Mouse (Mus musculus): ENCODE data around the gene Ucma. TPM values are rescaled to one million over a fixed set of nuclear protein-coding genes. Genes with fewer than 3 reads are reported as not detected.

Ucma gene
- polyA plus RNA-seq, 1 experiment from 2014 or later, result 0.30 TPM

- H3K27me3 ChIP-seq, result no peaks in the 10 kb centered on the region
- 7% methylated on average over 8 of the region's 8 CpGs for WGBS
- ATAC-seq (ENCODE audit: borderline replicate concordance, extremely low read depth, low FRiP score, low TSS enrichment), result no peak
- H3K9ac ChIP-seq, result peak overlapping the region; percentile 62
- no peaks in the 10 kb centered on the region for H3K9me3 ChIP-seq
- peaks cover 22% of the 10 kb centered on the region for H3K36me3 ChIP-seq
- H3K4me3 ChIP-seq, result peak overlapping the region; percentile 89
- peak overlapping the region; percentile 41; the same call in 1 of the 2 replicates for H3K27ac ChIP-seq
- peak overlapping the region; percentile 65 for H3K4me2 ChIP-seq
- peaks cover 12% of the 10 kb centered on the region for H3K4me1 ChIP-seq
These were observed 36.1 kb downstream of the Ucma start for GRCm38 (mm10) chr2:5011898-5012490.

- peaks cover 12% of the 10 kb centered on the region for H3K4me1 ChIP-seq
- H3K4me3 ChIP-seq, result peak within 1 kb of the TSS; percentile 89
- H3K9ac ChIP-seq, result peak within 1 kb of the TSS; percentile 62
- no peaks in the 10 kb centered on the region for H3K9me3 ChIP-seq
- H3K36me3 ChIP-seq, result peaks cover 17% of the 10 kb centered on the region
- peak; percentile 100 for ATAC-seq (ENCODE audit: borderline replicate concordance, extremely low read depth, low FRiP score, low TSS enrichment)
- peak within 1 kb of the TSS; percentile 41 for H3K27ac ChIP-seq
- no peaks in the 10 kb centered on the region for H3K27me3 ChIP-seq
- 2% methylated on average over 32 of the region's 32 CpGs for WGBS
- peak within 1 kb of the TSS; percentile 65 for H3K4me2 ChIP-seq
These were observed 36.8 kb downstream of the Ucma start, which contains the start of gene Mcm10 for GRCm38 (mm10) chr2:5012491-5013324. Gene Mcm10 (minus strand): TSS chr2:5012791.

DNA sequence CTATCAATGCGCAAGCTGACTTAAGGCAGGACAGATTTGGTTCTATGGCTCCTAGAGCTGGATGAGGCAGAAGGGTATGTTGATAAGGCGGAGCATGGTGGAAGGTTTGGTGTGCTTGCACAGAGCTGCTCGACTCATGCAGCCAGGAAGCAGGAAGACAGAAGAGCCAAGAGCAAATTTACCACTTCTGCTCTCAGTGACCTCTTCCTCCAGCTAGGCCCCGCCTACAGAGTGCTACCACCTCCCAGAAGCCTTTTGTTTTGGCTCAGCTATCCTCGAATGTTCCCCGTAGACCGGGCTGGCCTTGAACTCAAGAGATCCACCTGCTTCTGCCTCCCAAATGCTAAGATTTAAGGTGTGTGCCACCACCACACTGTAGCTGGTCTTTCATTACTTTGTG lies 38.7 kb downstream of the Ucma start:
- Histone ChIP-seq H3K27ac (no peak overlapping the region), H3K4me1 (peaks cover 12% of the 10 kb centered on the region), H3K4me3 (no peak overlapping the region), H3K4me2 (no peak overlapping the region), H3K9ac (no peak overlapping the region), H3K9me3 (no peaks in the 10 kb centered on the region), H3K27me3 (no peaks in the 10 kb centered on the region), H3K36me3 (0 out of 2 replicates have a peak, but pooled peaks cover 4% of the 10 kb centered on the region)
- ATAC-seq (ENCODE audit: borderline replicate concordance, extremely low read depth, low FRiP score, low TSS enrichment), result no peak
- 68% methylated on average over 7 of the region's 7 CpGs for WGBS

- no peak for ATAC-seq (ENCODE audit: borderline replicate concordance, extremely low read depth, low FRiP score, low TSS enrichment)
- Histone ChIP-seq H3K36me3 (no peaks in the 10 kb centered on the region), H3K9ac (no peak overlapping the region), H3K27me3 (no peaks in the 10 kb centered on the region), H3K4me3 (no peak overlapping the region), H3K4me2 (no peak overlapping the region), H3K4me1 (peaks cover 12% of the 10 kb centered on the region), H3K27ac (no peak overlapping the region), H3K9me3 (no peaks in the 10 kb centered on the region)
- WGBS, result 76% methylated on average over 6 of the region's 6 CpGs
These were observed 39.6 kb downstream of the Ucma start for GRCm38 (mm10) chr2:5015527-5015926.

- Histone ChIP-seq H3K4me2 (no peak overlapping the region), H3K4me1 (peaks cover 5% of the 10 kb centered on the region), H3K36me3 (no peaks in the 10 kb centered on the region), H3K9me3 (no peaks in the 10 kb centered on the region), H3K4me3 (no peak overlapping the region), H3K27ac (no peak overlapping the region), H3K9ac (no peak overlapping the region), H3K27me3 (no peaks in the 10 kb centered on the region)
- 84% methylated on average over 7 of the region's 7 CpGs for WGBS
- no peak for ATAC-seq (ENCODE audit: borderline replicate concordance, extremely low read depth, low FRiP score, low TSS enrichment)
These were observed 41.0 kb downstream of the Ucma start for GRCm38 (mm10) chr2:5016922-5017321.

- Histone ChIP-seq H3K27me3 (no peaks in the 10 kb centered on the region), H3K36me3 (no peaks in the 10 kb centered on the region), H3K4me2 (no peak overlapping the region), H3K9me3 (no peaks in the 10 kb centered on the region), H3K27ac (no peak overlapping the region), H3K4me3 (no peak overlapping the region), H3K4me1 (no peaks in the 10 kb centered on the region), H3K9ac (no peak overlapping the region)
- 46% methylated on average over 1 of the region's 1 CpGs for WGBS
- no peak for ATAC-seq (ENCODE audit: borderline replicate concordance, extremely low read depth, low FRiP score, low TSS enrichment)
These were observed 43.8 kb downstream of the Ucma start for GRCm38 (mm10) chr2:5019708-5020107.

DNA sequence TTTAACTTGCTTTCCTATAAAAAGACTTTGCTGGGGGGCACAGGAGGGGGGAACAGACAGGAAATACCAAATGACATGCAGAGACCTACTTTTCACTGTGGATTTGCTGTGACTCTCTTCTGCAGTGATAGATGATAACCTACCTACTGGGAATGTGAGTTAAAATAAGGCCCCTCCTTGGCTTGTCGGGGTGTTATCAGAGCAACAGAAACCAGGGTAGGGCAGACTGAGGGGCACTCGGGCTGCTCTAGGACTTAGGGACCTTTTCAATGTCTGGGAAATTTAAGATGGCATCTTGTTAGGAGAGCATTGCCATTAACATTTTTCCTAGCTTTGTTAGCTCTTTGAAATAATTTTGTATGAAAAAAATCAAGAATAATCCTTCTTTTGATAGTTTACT lies 47.4 kb downstream of the Ucma start:
- Histone ChIP-seq H3K9me3 (no peaks in the 10 kb centered on the region), H3K9ac (no peak overlapping the region), H3K4me2 (no peak overlapping the region), H3K27ac (no peak overlapping the region), H3K4me1 (no peaks in the 10 kb centered on the region), H3K4me3 (no peak overlapping the region), H3K36me3 (no peaks in the 10 kb centered on the region), H3K27me3 (no peaks in the 10 kb centered on the region)
- 55% methylated on average over 2 of the region's 2 CpGs for WGBS
- no peak for ATAC-seq (ENCODE audit: borderline replicate concordance, extremely low read depth, low FRiP score, low TSS enrichment)

GRCm38 (mm10) chr2:5023699-5024399 lies 47.9 kb downstream of the Ucma start:
- WGBS, result 60% methylated on average over 14 of the region's 14 CpGs
- H3K9ac ChIP-seq, result no peak overlapping the region
- H3K4me3 ChIP-seq, result no peak overlapping the region
- no peaks in the 10 kb centered on the region for H3K36me3 ChIP-seq
- no peaks in the 10 kb centered on the region for H3K9me3 ChIP-seq
- peak overlapping the region; percentile 20; the same call in 1 of the 2 replicates for H3K4me2 ChIP-seq
- H3K27ac ChIP-seq, result peak overlapping the region; percentile 29; the same call in 1 of the 2 replicates
- H3K27me3 ChIP-seq, result no peaks in the 10 kb centered on the region
- H3K4me1 ChIP-seq, result no peaks in the 10 kb centered on the region
- peak; percentile 57 for ATAC-seq (ENCODE audit: borderline replicate concordance, extremely low read depth, low FRiP score, low TSS enrichment)

- Histone ChIP-seq H3K9ac (no peak overlapping the region), H3K9me3 (no peaks in the 10 kb centered on the region), H3K4me3 (no peak overlapping the region), H3K4me2 (no peak overlapping the region), H3K4me1 (no peaks in the 10 kb centered on the region), H3K27me3 (no peaks in the 10 kb centered on the region), H3K36me3 (no peaks in the 10 kb centered on the region), H3K27ac (no peak overlapping the region)
- ATAC-seq (ENCODE audit: borderline replicate concordance, extremely low read depth, low FRiP score, low TSS enrichment), result no peak
- WGBS, result 57% methylated on average over 4 of the region's 4 CpGs
These were observed 49.3 kb downstream of the Ucma start for GRCm38 (mm10) chr2:5025162-5025733.

GRCm38 (mm10) chr2:5027057-5027456 lies 51.1 kb downstream of the Ucma start:
- no peak for ATAC-seq (ENCODE audit: borderline replicate concordance, extremely low read depth, low FRiP score, low TSS enrichment)
- H3K4me3 ChIP-seq, result no peak overlapping the region
- H3K36me3 ChIP-seq, result no peaks in the 10 kb centered on the region
- H3K4me2 ChIP-seq, result no peak overlapping the region
- no peaks in the 10 kb centered on the region for H3K4me1 ChIP-seq
- no peak overlapping the region for H3K27ac ChIP-seq
- no peaks in the 10 kb centered on the region for H3K9me3 ChIP-seq
- no peaks in the 10 kb centered on the region for H3K27me3 ChIP-seq
- 71% methylated on average over 6 of the region's 6 CpGs for WGBS
- H3K9ac ChIP-seq, result no peak overlapping the region

GRCm38 (mm10) chr2:5028047-5028446 lies 52.1 kb downstream of the Ucma start:
- no peaks in the 10 kb centered on the region for H3K27me3 ChIP-seq
- WGBS, result 79% methylated on average over 7 of the region's 7 CpGs
- no peak overlapping the region for H3K4me3 ChIP-seq
- H3K27ac ChIP-seq, result no peak overlapping the region
- no peak for ATAC-seq (ENCODE audit: borderline replicate concordance, extremely low read depth, low FRiP score, low TSS enrichment)
- H3K4me2 ChIP-seq, result no peak overlapping the region
- no peaks in the 10 kb centered on the region for H3K4me1 ChIP-seq
- H3K9ac ChIP-seq, result no peak overlapping the region
- no peaks in the 10 kb centered on the region for H3K9me3 ChIP-seq
- no peaks in the 10 kb centered on the region for H3K36me3 ChIP-seq

Data from lung, embryonic 15.5 days (tissue).